Mouse (Mus musculus) liver, adult 2 months (tissue): ENCODE measurements around the gene Scyl2.

Experiments
- CTCF ChIP-seq: fragments of 200-500 bp; IDR thresholded peaks from 2 replicates; pipeline ENCODE4 v1.5.1; 2011; ENCODE audit warnings: low read depth, low read length, control low read depth
- POLR2A ChIP-seq: fragments of 200-500 bp; IDR thresholded peaks from 2 replicates; pipeline ENCODE4 v1.6.1; 2011; ENCODE audit warnings: low read length, control low read depth; ENCODE audit not compliant: insufficient read depth; ENCODE audit errors: extremely low read depth

GRCm38 (mm10) chr10:89722247-89723195, 36.4 kb upstream of the Scyl2 start:
- TF ChIP-seq CTCF = no peak
- TF ChIP-seq POLR2A = no peak
